Mouse (Mus musculus) forebrain, embryonic 16.5 days (tissue): Measurements from ENCODE around the gene Akr1b7. TPM values are rescaled to one million over a fixed set of nuclear protein-coding genes. Genes with fewer than 3 reads are reported as not detected.
"Not testable (repeated sequence)": the region's sequence is repeated elsewhere in the genome, so short reads cannot be mapped to it uniquely, and the experiment has no call there.

Experiments used
- ATAC-seq: fragments of 200-750 bp; cut with Nextera tagmentation; 2 replicates; pipeline ENCODE4 v1.8.0; 2017; ENCODE audit warnings: mild to moderate bottlenecking, moderate library complexity
- H3K27ac ChIP-seq: fragments of 300-500 bp; sonication (generic); 2 replicates; pipeline ENCODE4 v1.5.1; 2014; ENCODE audit warnings: low read length, control low read depth
- H3K27me3 ChIP-seq: fragments of 300-500 bp; sonication (generic); replicated peaks from 2 replicates; pipeline ENCODE4 v1.6.1; 2014; ENCODE audit warnings: low read length; ENCODE audit not compliant: control insufficient read depth, insufficient read depth
- H3K36me3 ChIP-seq: fragments of 300-500 bp; sonication (generic); 2 replicates; pipeline ENCODE4 v1.6.1; 2014; ENCODE audit not compliant: control insufficient read depth, insufficient read depth
- H3K4me1 ChIP-seq: fragments of 300-500 bp; sonication (generic); replicated peaks from 2 replicates; pipeline ENCODE4 v1.6.1; 2014; ENCODE audit warnings: low read length; ENCODE audit not compliant: control insufficient read depth, insufficient read depth
- H3K4me2 ChIP-seq: fragments of 300-500 bp; sonication (generic); 2 replicates; pipeline ENCODE4 v1.6.1; 2014; ENCODE audit warnings: mild to moderate bottlenecking, low read length, control low read depth
- H3K4me3 ChIP-seq: fragments of 300-500 bp; sonication (generic); replicated peaks from 2 replicates; pipeline ENCODE4 v1.5.1; 2014; ENCODE audit warnings: mild to moderate bottlenecking, low read length, control low read depth
- H3K9ac ChIP-seq: fragments of 300-500 bp; sonication (generic); replicated peaks from 2 replicates; pipeline ENCODE4 v1.6.1; 2014; ENCODE audit warnings: low read depth, low read length, control low read depth
- H3K9me3 ChIP-seq: fragments of 300-500 bp; sonication (generic); 2 replicates; pipeline ENCODE4 v1.6.1; 2016; ENCODE audit warnings: low read length; ENCODE audit not compliant: control insufficient read depth
- WGBS: fragments of 180-500 bp; shearing (Covaris S2); extraction: QIAGEN DNeasy Blood & Tissue Kit; methylation state at CpG from one replicate; pipeline ENCODE4 v1.1.7; 2014; 5-methylcytosine and 5-hydroxymethylcytosine counted together
- polyA plus RNA-seq: library from polyadenylated mRNA; unstranded; fragments of >200 nt; fragmentation: Nextera tagmentation; extraction: Ambion mirVana; gene quantifications from 2 replicates; pipeline ENCODE4 v1.2.1, GENCODE M21; 2015

Akr1b7 gene
- polyA plus RNA-seq, result not detected in 2 replicates

- Histone ChIP-seq H3K4me2 (no peak within 1 kb of the TSS), H3K36me3 (no peaks in the 10 kb centered on the region), H3K27ac (no peak within 1 kb of the TSS), H3K9ac (no peak within 1 kb of the TSS), H3K4me1 (no peaks in the 10 kb centered on the region), H3K4me3 (no peak within 1 kb of the TSS), H3K9me3 (no peaks in the 10 kb centered on the region), H3K27me3 (no peaks in the 10 kb centered on the region)
- ATAC-seq, result no peak
- 88% methylated on average over 6 of the region's 6 CpGs for WGBS
Measured at GRCm38 (mm10) chr6:34412023-34412422, at the start of gene Akr1b7. Akr1b7 (plus strand) TSS chr6:34412334.

GRCm38 (mm10) chr6:34364217-34365136 is 47.7 kb upstream of the Akr1b7 start:
- Histone ChIP-seq H3K4me1 (no peaks in the 10 kb centered on the region), H3K36me3 (no peaks in the 10 kb centered on the region), H3K27ac (no peak overlapping the region), H3K4me2 (no peak overlapping the region), H3K9ac (no peak overlapping the region), H3K9me3 (no peaks in the 10 kb centered on the region), H3K4me3 (no peak overlapping the region), H3K27me3 (no peaks in the 10 kb centered on the region)
- WGBS, result 83% methylated on average over 12 of the region's 12 CpGs
- ATAC-seq, result no peak

GRCm38 (mm10) chr6:34367998-34368397 is 44.1 kb upstream of the Akr1b7 start:
- H3K36me3 ChIP-seq, result no peaks in the 10 kb centered on the region
- no peak overlapping the region for H3K9ac ChIP-seq
- ATAC-seq, result no peak
- H3K9me3 ChIP-seq, result no peaks in the 10 kb centered on the region
- H3K27ac ChIP-seq, result no peak overlapping the region
- 87% methylated on average over 9 of the region's 9 CpGs for WGBS
- H3K4me2 ChIP-seq, result no peak overlapping the region
- H3K4me3 ChIP-seq, result no peak overlapping the region
- H3K4me1 ChIP-seq, result no peaks in the 10 kb centered on the region
- H3K27me3 ChIP-seq, result no peaks in the 10 kb centered on the region

GRCm38 (mm10) chr6:34370081-34370480 is 42.1 kb upstream of the Akr1b7 start:
- H3K9ac ChIP-seq, result no peak overlapping the region
- 77% methylated on average over 8 of the region's 8 CpGs for WGBS

GRCm38 (mm10) chr6:34371700-34372351 is 40.3 kb upstream of the Akr1b7 start:
- Histone ChIP-seq H3K4me2 (no peak overlapping the region), H3K27ac (no peak overlapping the region), H3K36me3 (no peaks in the 10 kb centered on the region), H3K4me3 (no peak overlapping the region), H3K4me1 (no peaks in the 10 kb centered on the region), H3K27me3 (no peaks in the 10 kb centered on the region), H3K9me3 (no peaks in the 10 kb centered on the region), H3K9ac (no peak overlapping the region)
- WGBS, result 26% methylated on average over 18 of the region's 18 CpGs
- ATAC-seq, result 0 out of 2 replicates have a peak, but pooled peaks have one; percentile 57

More at GRCm38 (mm10) chr6:34370081-34370480, 42.1 kb upstream of the Akr1b7 start:
- Histone ChIP-seq H3K4me2 (no peak overlapping the region), H3K9me3 (no peaks in the 10 kb centered on the region), H3K27ac (no peak overlapping the region), H3K27me3 (no peaks in the 10 kb centered on the region), H3K36me3 (no peaks in the 10 kb centered on the region), H3K4me1 (no peaks in the 10 kb centered on the region), H3K4me3 (no peak overlapping the region)
- no peak for ATAC-seq

GRCm38 (mm10) chr6:34373841-34374240 is 38.3 kb upstream of the Akr1b7 start:
- H3K9ac ChIP-seq, result no peak overlapping the region
- H3K4me1 ChIP-seq, result no peaks in the 10 kb centered on the region
- 87% methylated on average over 7 of the region's 7 CpGs for WGBS
- H3K36me3 ChIP-seq, result no peaks in the 10 kb centered on the region
- no peak overlapping the region for H3K4me3 ChIP-seq
- no peaks in the 10 kb centered on the region for H3K27me3 ChIP-seq
- no peak overlapping the region for H3K4me2 ChIP-seq
- no peak overlapping the region for H3K27ac ChIP-seq
- no peaks in the 10 kb centered on the region for H3K9me3 ChIP-seq
- no peak for ATAC-seq

GRCm38 (mm10) chr6:34375888-34376287 is 36.2 kb upstream of the Akr1b7 start:
- H3K9me3 ChIP-seq, H3K4me3 ChIP-seq, H3K27ac ChIP-seq, H3K9ac ChIP-seq, H3K4me2 ChIP-seq, H3K36me3 ChIP-seq, H3K27me3 ChIP-seq, ATAC-seq, H3K4me1 ChIP-seq: not testable (repeated sequence)
- 71% methylated on average over 5 of the region's 5 CpGs for WGBS

- WGBS, result 50% methylated on average over 8 of the region's 8 CpGs
- no peaks in the 10 kb centered on the region for H3K27me3 ChIP-seq
- peaks cover 11% of the 10 kb centered on the region for H3K4me1 ChIP-seq
Measured at GRCm38 (mm10) chr6:34383401-34383800, 28.7 kb upstream of the Akr1b7 start.

GRCm38 (mm10) chr6:34384110-34384661 is 27.9 kb upstream of the Akr1b7 start, which contains the start of gene Akr1b10:
Akr1b10 (plus strand) TSS chr6:34384218.
- ATAC-seq, result peak; percentile 68
- no peaks in the 10 kb centered on the region for H3K9me3 ChIP-seq
- no peaks in the 10 kb centered on the region for H3K27me3 ChIP-seq
- H3K4me2 ChIP-seq, result peak within 1 kb of the TSS; percentile 63
- no peaks in the 10 kb centered on the region for H3K36me3 ChIP-seq
- peak within 1 kb of the TSS; percentile 40 for H3K4me3 ChIP-seq
- H3K27ac ChIP-seq, result peak within 1 kb of the TSS; percentile 13; the same call in 1 of the 2 replicates
- H3K4me1 ChIP-seq, result peaks cover 11% of the 10 kb centered on the region
- WGBS, result 1% methylated on average over 17 of the region's 17 CpGs
- 0 out of 2 replicates have a peak within 1 kb of the TSS, but pooled peaks have one; percentile 24 for H3K9ac ChIP-seq

More at GRCm38 (mm10) chr6:34383401-34383800, 28.7 kb upstream of the Akr1b7 start:
- Histone ChIP-seq H3K9ac (no peak overlapping the region), H3K4me2 (no peak overlapping the region), H3K4me3 (no peak overlapping the region), H3K27ac (no peak overlapping the region), H3K36me3 (no peaks in the 10 kb centered on the region), H3K9me3 (no peaks in the 10 kb centered on the region)
- ATAC-seq, result no peak
